Mouse (Mus musculus): Measurements from ENCODE around the gene Gcn1l1. TPM values are rescaled to one million over a fixed set of nuclear protein-coding genes. Genes with fewer than 3 reads are reported as not detected.
A peak's percentile ranks its signal among the peaks of the same experiment; 100 is the strongest.

The Gcn1l1 gene
- polyA plus RNA-seq, 2 experiments: 11.4 to 14.8 TPM

GRCm38 (mm10) chr5:115591506-115591905 lies 26.5 kb downstream of the Gcn1l1 start:
- no peak overlapping the region for H3K27ac ChIP-seq
- no peak for TF ChIP-seq EP300 (IDR thresholded peaks at IDR 0.05; ENCODE audit: low read depth)
- TF ChIP-seq CTCF (IDR thresholded peaks at IDR 0.05; ENCODE audit: low read depth): no peak
- no peak overlapping the region for H3K4me3 ChIP-seq (ENCODE audit: insufficient read depth in 1 of 2, low read depth in 2 of 2, low read length in 2 of 2)
- DNase-seq (ENCODE audit: low read depth in 3 of 3, low spot score in 3 of 3) (no peak), ATAC-seq (ENCODE audit: insufficient read depth) (no peak)
- no peaks in the 10 kb centered on the region for H3K9me3 ChIP-seq (ENCODE audit: control insufficient read depth, low read length)
- 81% methylated on average over 2 of the region's 2 CpGs for WGBS (ENCODE audit: insufficient replicate concordance)
- no peaks in the 10 kb centered on the region for H3K4me1 ChIP-seq (replicated peaks; ENCODE audit: control insufficient read depth in 2 of 2, insufficient read depth in 2 of 2, low read length in 1 of 2)
- H3K9ac ChIP-seq (replicated peaks): no peak overlapping the region
- no peaks in the 10 kb centered on the region for H3K27me3 ChIP-seq (ENCODE audit: control insufficient read depth, insufficient read depth, low read length)
- H3K4me2 ChIP-seq (ENCODE audit: low read depth): no peak overlapping the region
- peaks cover 49% of the 10 kb centered on the region for H3K36me3 ChIP-seq (replicated peaks; ENCODE audit: control insufficient read depth, insufficient read depth, low read depth)

- Histone ChIP-seq H3K9me3 (ENCODE audit: control insufficient read depth, low read length) (no peaks in the 10 kb centered on the region), H3K27me3 (ENCODE audit: control insufficient read depth, insufficient read depth, low read length) (no peaks in the 10 kb centered on the region), H3K36me3 (replicated peaks; ENCODE audit: control insufficient read depth, insufficient read depth, low read depth) (peaks cover 55% of the 10 kb centered on the region), H3K4me1 (replicated peaks; ENCODE audit: control insufficient read depth in 2 of 2, insufficient read depth in 2 of 2, low read length in 1 of 2) (no peaks in the 10 kb centered on the region), H3K4me2 (ENCODE audit: low read depth) (no peak overlapping the region), H3K4me3 (ENCODE audit: insufficient read depth in 1 of 2, low read depth in 2 of 2, low read length in 2 of 2) (no peak overlapping the region), H3K9ac (replicated peaks) (no peak overlapping the region), H3K27ac (no peak overlapping the region)
- ATAC-seq (ENCODE audit: insufficient read depth) (no peak), DNase-seq (ENCODE audit: low read depth in 3 of 3, low spot score in 3 of 3) (no peak)
- 77% methylated on average over 6 of the region's 6 CpGs for WGBS (ENCODE audit: insufficient replicate concordance)
- TF ChIP-seq CTCF (IDR thresholded peaks at IDR 0.05; ENCODE audit: low read depth) (no peak), EP300 (IDR thresholded peaks at IDR 0.05; ENCODE audit: low read depth) (no peak)
Observed at GRCm38 (mm10) chr5:115603561-115603960, 38.5 kb downstream of the Gcn1l1 start.

- peaks cover 63% of the 10 kb centered on the region for H3K36me3 ChIP-seq (replicated peaks; ENCODE audit: control insufficient read depth, insufficient read depth, low read depth)
- 47% methylated on average over 11 of the region's 11 CpGs for whole genome bisulfite sequencing (ENCODE audit: insufficient replicate concordance)
- no peak overlapping the region for H3K9ac ChIP-seq (replicated peaks)
- H3K4me2 ChIP-seq (ENCODE audit: low read depth): no peak overlapping the region
- DNase-seq (ENCODE audit: low read depth in 3 of 3, low spot score in 3 of 3) (no peak), ATAC-seq (ENCODE audit: insufficient read depth) (peak; percentile 77)
- peaks cover 0 to 3% of the 10 kb centered on the region in 2 experiments; a peak in 1 of 4 replicates for H3K4me1 ChIP-seq (replicated peaks; ENCODE audit: control insufficient read depth in 2 of 2, insufficient read depth in 2 of 2, low read length in 1 of 2)
- H3K9me3 ChIP-seq (ENCODE audit: control insufficient read depth, low read length): no peaks in the 10 kb centered on the region
- TF ChIP-seq EP300 (IDR thresholded peaks at IDR 0.05; ENCODE audit: low read depth) (no peak), CTCF (IDR thresholded peaks at IDR 0.05; ENCODE audit: low read depth) (0 out of 2 replicates have a peak, but pooled peaks have one; percentile 2)
- H3K27ac ChIP-seq: no peak overlapping the region
- no peaks in the 10 kb centered on the region for H3K27me3 ChIP-seq (ENCODE audit: control insufficient read depth, insufficient read depth, low read length)
- H3K4me3 ChIP-seq (ENCODE audit: insufficient read depth in 1 of 2, low read depth in 2 of 2, low read length in 2 of 2): no peak overlapping the region
Observed at GRCm38 (mm10) chr5:115611566-115611965, 46.5 kb downstream of the Gcn1l1 start.

GRCm38 (mm10) chr5:115613332-115613731 lies 48.3 kb downstream of the Gcn1l1 start:
- Histone ChIP-seq H3K4me3 (ENCODE audit: insufficient read depth in 1 of 2, low read depth in 2 of 2, low read length in 2 of 2) (no peak overlapping the region), H3K36me3 (replicated peaks; ENCODE audit: control insufficient read depth, insufficient read depth, low read depth) (peaks cover 57% of the 10 kb centered on the region), H3K4me1 (replicated peaks; ENCODE audit: control insufficient read depth in 2 of 2, insufficient read depth in 2 of 2, low read length in 1 of 2) (peaks cover 0 to 3% of the 10 kb centered on the region in 2 experiments; a peak in 1 of 4 replicates), H3K27me3 (ENCODE audit: control insufficient read depth, insufficient read depth, low read length) (no peaks in the 10 kb centered on the region), H3K27ac (no peak overlapping the region), H3K9me3 (ENCODE audit: control insufficient read depth, low read length) (no peaks in the 10 kb centered on the region), H3K4me2 (ENCODE audit: low read depth) (no peak overlapping the region), H3K9ac (replicated peaks) (no peak overlapping the region)
- ATAC-seq (ENCODE audit: insufficient read depth): no peak
- DNase-seq (ENCODE audit: low read depth in 3 of 3, low spot score in 3 of 3): no peak
- WGBS (ENCODE audit: insufficient replicate concordance): 86% methylated on average over 9 of the region's 9 CpGs
- no peak for TF ChIP-seq CTCF (IDR thresholded peaks at IDR 0.05; ENCODE audit: low read depth)
- TF ChIP-seq EP300 (IDR thresholded peaks at IDR 0.05; ENCODE audit: low read depth): no peak

GRCm38 (mm10) chr5:115614948-115615347 lies 49.9 kb downstream of the Gcn1l1 start:
- no peak overlapping the region for H3K9ac ChIP-seq (replicated peaks)
- H3K4me1 ChIP-seq (replicated peaks; ENCODE audit: control insufficient read depth in 2 of 2, insufficient read depth in 2 of 2, low read length in 1 of 2): peaks cover 0 to 3% of the 10 kb centered on the region in 2 experiments; a peak in 1 of 4 replicates
- peaks cover 47% of the 10 kb centered on the region for H3K36me3 ChIP-seq (replicated peaks; ENCODE audit: control insufficient read depth, insufficient read depth, low read depth)
- no peak overlapping the region for H3K4me3 ChIP-seq (ENCODE audit: insufficient read depth in 1 of 2, low read depth in 2 of 2, low read length in 2 of 2)
- H3K4me2 ChIP-seq (ENCODE audit: low read depth): no peak overlapping the region
- H3K9me3 ChIP-seq (ENCODE audit: control insufficient read depth, low read length): no peaks in the 10 kb centered on the region
- no peak for TF ChIP-seq EP300 (IDR thresholded peaks at IDR 0.05; ENCODE audit: low read depth)
- TF ChIP-seq CTCF (IDR thresholded peaks at IDR 0.05; ENCODE audit: low read depth): peak; percentile 91
- DNase-seq (ENCODE audit: low read depth in 3 of 3, low spot score in 3 of 3) (no peak), ATAC-seq (ENCODE audit: insufficient read depth) (no peak)
- no peaks in the 10 kb centered on the region for H3K27me3 ChIP-seq (ENCODE audit: control insufficient read depth, insufficient read depth, low read length)
- H3K27ac ChIP-seq: no peak overlapping the region
- 73% methylated on average over 7 of the region's 7 CpGs for whole genome bisulfite sequencing (ENCODE audit: insufficient replicate concordance)
